Mouse (Mus musculus): Measurements from ENCODE around the gene Npr2.

DNA sequence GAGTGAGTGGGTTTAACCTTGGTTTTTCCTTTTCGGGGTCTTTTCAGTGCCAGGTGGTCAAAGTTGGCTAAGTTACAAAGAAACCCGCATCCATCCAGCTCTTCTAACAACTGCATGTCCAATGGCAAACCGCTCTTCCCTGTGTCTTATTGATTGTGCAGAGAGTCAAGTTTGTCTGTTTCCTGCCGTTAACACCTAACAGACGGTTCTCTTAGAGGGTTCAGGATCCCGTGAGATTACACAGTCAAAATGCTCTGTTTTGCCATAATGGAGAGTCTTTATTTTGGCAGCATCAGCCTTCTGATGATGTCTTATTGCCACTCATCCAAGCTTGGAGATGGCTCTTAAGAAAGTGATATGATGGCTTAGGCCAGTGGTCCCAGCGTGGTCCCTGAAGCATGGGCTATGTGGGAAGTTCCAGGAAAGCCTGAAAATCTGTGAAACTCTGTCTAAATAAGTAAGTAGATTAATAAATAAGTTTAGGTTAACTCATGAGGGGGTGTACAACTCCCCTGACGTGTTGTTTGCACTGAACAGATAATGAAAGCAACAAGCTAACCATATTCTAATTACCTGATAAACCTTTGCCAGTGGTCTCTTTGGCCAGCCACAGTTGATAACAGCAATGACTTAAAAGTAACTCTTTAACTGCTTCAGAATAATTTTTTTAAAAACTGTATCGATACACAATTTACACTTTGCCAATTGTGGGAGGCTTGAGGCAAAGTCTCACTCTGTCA, 31.4 kb upstream of the Npr2 start:
- TF ChIP-seq POLR2A (IDR thresholded peaks at IDR 0.05; ENCODE audit: control insufficient read depth, low read depth, low read length), result no peak
- no peak for TF ChIP-seq CTCF (IDR thresholded peaks at IDR 0.05; ENCODE audit: control insufficient read depth, insufficient read depth, insufficient replicate concordance, low read depth, low read length)
